In the genomic region with DNA sequence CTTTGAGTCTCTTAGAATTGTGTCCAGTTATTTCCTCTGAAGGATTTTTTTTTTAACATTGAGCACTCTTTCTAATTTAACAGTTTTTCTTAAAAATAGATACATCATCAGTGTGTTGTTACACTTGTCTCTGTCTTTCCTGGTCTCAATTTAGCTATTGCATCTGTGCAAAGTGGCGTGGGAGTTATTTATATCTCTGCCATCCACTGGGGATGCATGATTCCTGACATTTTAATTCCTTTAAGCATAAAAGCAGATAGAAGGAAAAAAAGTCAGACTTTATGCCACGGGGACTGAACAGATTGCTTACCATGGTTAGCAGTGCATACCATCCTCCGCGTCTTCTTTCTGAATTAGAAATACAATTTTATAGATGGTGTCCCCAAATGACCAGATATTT, we compare ENCODE assay signal across 20 mouse cellular contexts.
DNase-seq lines count a peak whose midpoint lies in the region; ATAC-seq and TF ChIP-seq lines count a peak whose summit lies in the region.
"Had no signal": no experiment of that assay in that cellular context is flagged by ENCODE, and none has a peak within 500 bp of the region (broad histone marks: within the 10 kb centered on the region; RNA-seq: fewer than 3 reads in every experiment).

No protein-coding gene starts in this region.

- 64% methylated on average over 4 of the region's 4 CpGs for WGBS in embryonic facial prominence, embryonic 14.5 days
- WGBS in embryonic facial prominence, embryonic 10.5 days = 85% methylated on average over 4 of the region's 4 CpGs
- WGBS in intestine, embryonic 15.5 days = 85% methylated on average over 4 of the region's 4 CpGs

- no peak overlapping the region for H3K27ac ChIP-seq in embryonic facial prominence, embryonic 14.5 days (replicated peaks; ENCODE audit: low read depth, low read length)
- H3K27ac ChIP-seq in embryonic facial prominence, embryonic 10.5 days (replicated peaks) = no peak overlapping the region
- peak overlapping the region; percentile 76 for H3K27ac ChIP-seq in embryonic fibroblast, embryonic 13.5 days (ENCODE audit: insufficient read depth, low read length)
- H3K27ac ChIP-seq in intestine, embryonic 15.5 days = no peak overlapping the region
- H3K27ac ChIP-seq: forebrain, embryonic 12.5 days; hindbrain, postnatal 0 days; limb, embryonic 12.5 days; liver, embryonic 13.5 days; lung, embryonic 15.5 days had no signal

- no peak overlapping the region for H3K4me3 ChIP-seq in embryonic facial prominence, embryonic 14.5 days (ENCODE audit: low read depth, low read length)
- no peak overlapping the region for H3K4me3 ChIP-seq in embryonic facial prominence, embryonic 10.5 days
- H3K4me3 ChIP-seq in embryonic fibroblast, embryonic 13.5 days (ENCODE audit: insufficient read depth, low read length) = no peak overlapping the region
- H3K4me3 ChIP-seq in intestine, embryonic 15.5 days (replicated peaks) = no peak overlapping the region
- H3K4me3 ChIP-seq: forebrain, embryonic 12.5 days; limb, embryonic 12.5 days; liver, embryonic 13.5 days; lung, embryonic 15.5 days had no signal

- no peaks in the 10 kb centered on the region for H3K9me3 ChIP-seq in embryonic facial prominence, embryonic 14.5 days (ENCODE audit: control insufficient read depth, low read length)
- H3K9me3 ChIP-seq in embryonic facial prominence, embryonic 10.5 days = no peaks in the 10 kb centered on the region
- H3K9me3 ChIP-seq in intestine, embryonic 15.5 days = no peaks in the 10 kb centered on the region
- H3K9me3 ChIP-seq: forebrain, embryonic 12.5 days; limb, embryonic 12.5 days; liver, embryonic 13.5 days; lung, embryonic 15.5 days had no signal

- H3K36me3 ChIP-seq in embryonic facial prominence, embryonic 14.5 days (ENCODE audit: control insufficient read depth, insufficient read depth, low read length) = no peaks in the 10 kb centered on the region
- H3K36me3 ChIP-seq in embryonic facial prominence, embryonic 10.5 days (replicated peaks) = no peaks in the 10 kb centered on the region
- no peaks in the 10 kb centered on the region for H3K36me3 ChIP-seq in intestine, embryonic 15.5 days
- H3K36me3 ChIP-seq: forebrain, embryonic 12.5 days; limb, embryonic 12.5 days; liver, embryonic 13.5 days; lung, embryonic 15.5 days had no signal

- peak; percentile 13 for DNase-seq in embryonic facial prominence, embryonic 14.5 days (ENCODE audit: low spot score)
- no peak for DNase-seq in embryonic facial prominence, embryonic 10.5 days (ENCODE audit: low spot score)
- DNase-seq in layer of hippocampus, adult 9-11 months = peak; percentile 75
- no peak for DNase-seq in layer of hippocampus, postnatal 10 days (ENCODE audit: low spot score in 2 of 2)
- DNase-seq in left cerebral cortex, postnatal 25 days (ENCODE audit: low spot score in 2 of 2) = peak; percentile 54 to 96
- DNase-seq: adrenal gland, postnatal 10 days; cerebellum, adult 11 months; cerebellum, postnatal 14 days; heart, postnatal 4 days; kidney, adult 11 months; liver, embryonic 13.5 days; lung, postnatal 4 days; retina, postnatal 1 day had no signal

- TF ChIP-seq CTCF in embryonic fibroblast, embryonic 13.5 days (IDR thresholded peaks at IDR 0.05; ENCODE audit: borderline replicate concordance, insufficient read depth, low read length) = no peak

- H3K4me1 ChIP-seq in embryonic facial prominence, embryonic 14.5 days (ENCODE audit: control insufficient read depth, insufficient read depth, low read length) = peaks cover 3% of the 10 kb centered on the region; the same call in 1 of the 2 replicates
- H3K4me1 ChIP-seq in embryonic facial prominence, embryonic 10.5 days = no peaks in the 10 kb centered on the region
- H3K4me1 ChIP-seq in embryonic fibroblast, embryonic 13.5 days (ENCODE audit: control insufficient read depth, insufficient read depth, low read length) = peaks cover 5% of the 10 kb centered on the region
- H3K4me1 ChIP-seq in intestine, embryonic 15.5 days (replicated peaks) = no peaks in the 10 kb centered on the region
- H3K4me1 ChIP-seq: forebrain, embryonic 12.5 days; liver, embryonic 13.5 days; lung, embryonic 15.5 days had no signal

- intact Hi-C loops in left cerebral cortex, postnatal 25 days (cut with DNase I) = loop anchor here (1.0 to 10.0 kb wide), 3 partner anchors 84 to 342 kb away; partner anchors contain the start of gene Arhgap20

- TF ChIP-seq POLR2A in embryonic fibroblast, embryonic 13.5 days (IDR thresholded peaks at IDR 0.05; ENCODE audit: low read depth, low read length) = no peak

- ATAC-seq in embryonic facial prominence, embryonic 14.5 days (ENCODE audit: low read depth) = no peak
- ATAC-seq in erythroblast, adult 5-6 weeks (replicated peaks; ENCODE audit: low FRiP score, poor library complexity, severe bottlenecking) = no peak
- ATAC-seq in intestine, embryonic 15.5 days = no peak
- ATAC-seq: hindbrain, postnatal 0 days had no signal

- H3K27me3 ChIP-seq in embryonic facial prominence, embryonic 14.5 days (replicated peaks; ENCODE audit: control insufficient read depth, insufficient read depth, low read length) = no peaks in the 10 kb centered on the region
- H3K27me3 ChIP-seq in embryonic facial prominence, embryonic 10.5 days (replicated peaks; ENCODE audit: low read depth, poor library complexity, severe bottlenecking) = no peaks in the 10 kb centered on the region
- H3K27me3 ChIP-seq in intestine, embryonic 15.5 days (replicated peaks) = no peaks in the 10 kb centered on the region
- H3K27me3 ChIP-seq: forebrain, embryonic 12.5 days; limb, embryonic 12.5 days; liver, embryonic 13.5 days; lung, embryonic 15.5 days had no signal

- H3K9ac ChIP-seq in embryonic facial prominence, embryonic 14.5 days (ENCODE audit: low read depth, low read length) = no peak overlapping the region
- H3K9ac ChIP-seq in intestine, embryonic 15.5 days = no peak overlapping the region
- H3K9ac ChIP-seq: forebrain, embryonic 12.5 days; limb, embryonic 12.5 days; liver, embryonic 13.5 days; lung, embryonic 15.5 days had no signal

- no peak overlapping the region for H3K4me2 ChIP-seq in embryonic facial prominence, embryonic 14.5 days (ENCODE audit: low read depth, low read length)
- no peak overlapping the region for H3K4me2 ChIP-seq in intestine, embryonic 15.5 days (replicated peaks)
- H3K4me2 ChIP-seq: forebrain, embryonic 12.5 days; limb, embryonic 12.5 days; liver, embryonic 13.5 days; lung, embryonic 15.5 days had no signal

Comparison
In these comparisons a context has a peak if more than half of its experiments do, and no peak if none do; other contexts are left out.
1. DNase-seq: peak in embryonic facial prominence, embryonic 14.5 days (single experiment), layer of hippocampus, adult 9-11 months (single experiment) and left cerebral cortex, postnatal 25 days (2 of 2); none in embryonic facial prominence, embryonic 10.5 days (single experiment) and layer of hippocampus, postnatal 10 days (0 of 2).